Mouse (Mus musculus): ENCODE data around the gene Zfp638. TPM values are rescaled to one million over a fixed set of nuclear protein-coding genes. Genes with fewer than 3 reads are reported as not detected.

The Zfp638 gene
- polyA plus RNA-seq, 1 experiment, result 82.0 TPM

DNA sequence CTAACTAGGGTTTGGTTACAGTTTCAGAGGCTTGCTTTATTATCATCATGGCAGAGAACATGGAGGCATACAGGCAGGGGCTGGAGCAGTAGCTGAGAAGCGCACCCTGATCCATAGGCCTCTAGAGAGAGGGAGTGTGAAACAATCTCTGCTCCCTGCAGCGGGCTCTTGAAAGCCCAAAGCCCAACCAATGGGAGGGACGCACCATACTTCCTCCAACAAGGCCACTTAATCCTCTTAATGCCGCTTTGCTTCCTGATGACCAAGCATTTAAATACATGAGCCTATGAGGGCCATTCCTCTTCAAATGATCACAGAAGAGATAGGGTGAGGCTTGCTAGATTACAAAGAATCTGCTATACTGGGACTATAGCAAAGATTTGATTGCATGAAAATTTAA, 41.5 kb downstream of the Zfp638 start:
- TF ChIP-seq CTCF (IDR thresholded peaks at IDR 0.05; ENCODE audit: low read depth, low read length), result no peak
- TF ChIP-seq POLR2A (IDR thresholded peaks at IDR 0.05; ENCODE audit: borderline replicate concordance, low read depth, low read length), result no peak
- H3K4me3 ChIP-seq (ENCODE audit: insufficient read depth, low read length), result no peak overlapping the region
- H3K4me1 ChIP-seq (ENCODE audit: control insufficient read depth, insufficient read depth, low read length), result peaks cover 4% of the 10 kb centered on the region
- H3K27ac ChIP-seq (ENCODE audit: insufficient read depth, low read depth, low read length), result no peak overlapping the region

GRCm38 (mm10) chr6:83913710-83914109, 46.8 kb downstream of the Zfp638 start:
- Histone ChIP-seq H3K27ac (ENCODE audit: insufficient read depth, low read depth, low read length) (no peak overlapping the region), H3K4me3 (ENCODE audit: insufficient read depth, low read length) (no peak overlapping the region), H3K4me1 (ENCODE audit: control insufficient read depth, insufficient read depth, low read length) (no peaks in the 10 kb centered on the region)
- no peak for TF ChIP-seq POLR2A (IDR thresholded peaks at IDR 0.05; ENCODE audit: borderline replicate concordance, low read depth, low read length)
- TF ChIP-seq CTCF (IDR thresholded peaks at IDR 0.05; ENCODE audit: low read depth, low read length), result no peak

DNA sequence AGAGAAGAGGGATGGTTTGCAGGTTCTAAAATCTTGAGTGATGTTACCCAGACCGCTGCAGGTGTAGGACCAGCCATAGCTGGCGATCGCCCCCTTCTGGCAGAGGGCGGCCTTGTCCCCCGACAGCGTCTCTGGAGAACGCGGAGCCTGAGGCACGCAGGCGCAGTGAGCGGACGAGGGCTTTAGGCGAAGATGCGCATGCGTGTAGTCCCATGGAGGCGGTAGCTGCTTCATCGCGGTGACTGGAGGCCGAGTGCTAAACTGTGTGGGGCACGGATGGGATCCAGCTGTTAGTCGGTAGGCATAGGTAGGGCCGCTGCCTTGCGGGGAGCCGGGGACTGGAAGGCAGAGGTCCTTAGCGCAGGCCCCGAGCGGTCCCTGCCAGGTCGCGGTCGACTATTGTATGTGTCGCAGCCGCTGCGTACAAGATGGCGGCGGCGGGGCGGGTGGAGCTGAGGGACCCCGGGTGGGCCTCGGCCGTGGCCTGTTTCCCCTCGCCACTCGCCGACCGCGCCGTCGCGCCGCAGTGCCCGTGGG, 47.3 kb downstream of the Zfp638 start:
- no peak for TF ChIP-seq POLR2A (IDR thresholded peaks at IDR 0.05; ENCODE audit: borderline replicate concordance, low read depth, low read length)
- TF ChIP-seq CTCF (IDR thresholded peaks at IDR 0.05; ENCODE audit: low read depth, low read length), result peak; percentile 71
- Histone ChIP-seq H3K4me3 (ENCODE audit: insufficient read depth, low read length) (peak overlapping the region; percentile 86), H3K4me1 (ENCODE audit: control insufficient read depth, insufficient read depth, low read length) (no peaks in the 10 kb centered on the region), H3K27ac (ENCODE audit: insufficient read depth, low read depth, low read length) (peak overlapping the region; percentile 59)

GRCm38 (mm10) chr6:83914720-83915271, 47.9 kb downstream of the Zfp638 start:
- Histone ChIP-seq H3K4me1 (ENCODE audit: control insufficient read depth, insufficient read depth, low read length) (no peaks in the 10 kb centered on the region), H3K27ac (ENCODE audit: insufficient read depth, low read depth, low read length) (peak overlapping the region; percentile 59), H3K4me3 (ENCODE audit: insufficient read depth, low read length) (peak overlapping the region; percentile 86)
- no peak for TF ChIP-seq CTCF (IDR thresholded peaks at IDR 0.05; ENCODE audit: low read depth, low read length)
- no peak for TF ChIP-seq POLR2A (IDR thresholded peaks at IDR 0.05; ENCODE audit: borderline replicate concordance, low read depth, low read length)

GRCm38 (mm10) chr6:83927418-83927817, 60.5 kb downstream of the Zfp638 start:
- Histone ChIP-seq H3K4me1 (ENCODE audit: control insufficient read depth, insufficient read depth, low read length) (no peaks in the 10 kb centered on the region), H3K27ac (ENCODE audit: insufficient read depth, low read depth, low read length) (no peak overlapping the region), H3K4me3 (ENCODE audit: insufficient read depth, low read length) (no peak overlapping the region)
- TF ChIP-seq CTCF (IDR thresholded peaks at IDR 0.05; ENCODE audit: low read depth, low read length) (no peak), POLR2A (IDR thresholded peaks at IDR 0.05; ENCODE audit: borderline replicate concordance, low read depth, low read length) (no peak)

GRCm38 (mm10) chr6:83928225-83928624, 61.3 kb downstream of the Zfp638 start:
- H3K27ac ChIP-seq (ENCODE audit: insufficient read depth, low read depth, low read length), result no peak overlapping the region
- H3K4me1 ChIP-seq (ENCODE audit: control insufficient read depth, insufficient read depth, low read length), result no peaks in the 10 kb centered on the region
- TF ChIP-seq POLR2A (IDR thresholded peaks at IDR 0.05; ENCODE audit: borderline replicate concordance, low read depth, low read length), result no peak
- no peak for TF ChIP-seq CTCF (IDR thresholded peaks at IDR 0.05; ENCODE audit: low read depth, low read length)
- no peak overlapping the region for H3K4me3 ChIP-seq (ENCODE audit: insufficient read depth, low read length)

- H3K4me3 ChIP-seq (ENCODE audit: insufficient read depth, low read length), result no peak overlapping the region
- no peak for TF ChIP-seq POLR2A (IDR thresholded peaks at IDR 0.05; ENCODE audit: borderline replicate concordance, low read depth, low read length)
- no peak for TF ChIP-seq CTCF (IDR thresholded peaks at IDR 0.05; ENCODE audit: low read depth, low read length)
- H3K4me1 ChIP-seq (ENCODE audit: control insufficient read depth, insufficient read depth, low read length), result no peaks in the 10 kb centered on the region
- no peak overlapping the region for H3K27ac ChIP-seq (ENCODE audit: insufficient read depth, low read depth, low read length)
These were observed 72.6 kb downstream of the Zfp638 start for GRCm38 (mm10) chr6:83939492-83939891.

GRCm38 (mm10) chr6:83942806-83943205, 75.9 kb downstream of the Zfp638 start:
- Histone ChIP-seq H3K4me1 (ENCODE audit: control insufficient read depth, insufficient read depth, low read length) (no peaks in the 10 kb centered on the region), H3K27ac (ENCODE audit: insufficient read depth, low read depth, low read length) (no peak overlapping the region), H3K4me3 (ENCODE audit: insufficient read depth, low read length) (no peak overlapping the region)
- TF ChIP-seq POLR2A (IDR thresholded peaks at IDR 0.05; ENCODE audit: borderline replicate concordance, low read depth, low read length), result no peak

- Histone ChIP-seq H3K4me1 (ENCODE audit: control insufficient read depth, insufficient read depth, low read length) (no peaks in the 10 kb centered on the region), H3K4me3 (ENCODE audit: insufficient read depth, low read length) (no peak overlapping the region), H3K27ac (ENCODE audit: insufficient read depth, low read depth, low read length) (no peak overlapping the region)
- no peak for TF ChIP-seq POLR2A (IDR thresholded peaks at IDR 0.05; ENCODE audit: borderline replicate concordance, low read depth, low read length)
- no peak for TF ChIP-seq CTCF (IDR thresholded peaks at IDR 0.05; ENCODE audit: low read depth, low read length)
These were observed 86.7 kb downstream of the Zfp638 start for GRCm38 (mm10) chr6:83953603-83954002.

DNA sequence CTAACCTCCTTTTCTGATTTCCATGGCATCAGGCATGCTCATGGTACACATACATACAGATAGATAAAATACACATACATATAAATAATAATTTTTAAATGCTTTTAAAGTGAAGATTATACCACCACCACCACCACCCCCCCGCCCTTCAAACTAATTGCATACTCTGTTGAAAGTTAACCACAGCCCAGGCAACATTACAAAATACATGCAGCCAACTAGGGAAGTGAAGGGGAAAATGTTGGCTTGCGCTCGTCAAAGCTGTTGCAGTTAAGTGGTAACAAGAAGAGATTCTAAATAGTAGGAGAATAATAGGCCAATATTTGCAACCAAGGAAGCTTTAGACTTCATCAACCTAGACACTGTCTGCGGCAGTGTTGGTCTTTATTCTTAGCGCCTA, 120.7 kb downstream of the Zfp638 start:
- Histone ChIP-seq H3K4me3 (ENCODE audit: insufficient read depth, low read length) (no peak overlapping the region), H3K27ac (ENCODE audit: insufficient read depth, low read depth, low read length) (no peak overlapping the region)
- TF ChIP-seq POLR2A (IDR thresholded peaks at IDR 0.05; ENCODE audit: borderline replicate concordance, low read depth, low read length) (no peak), CTCF (IDR thresholded peaks at IDR 0.05; ENCODE audit: low read depth, low read length) (no peak)

More for the DNA sequence above, 120.7 kb downstream of the Zfp638 start:
- H3K4me1 ChIP-seq (ENCODE audit: control insufficient read depth, insufficient read depth, low read length), result no peaks in the 10 kb centered on the region
